Mouse (Mus musculus) cortical plate, adult 2 months (tissue): ENCODE data around the gene Vps41. TPM values are rescaled to one million over a fixed set of nuclear protein-coding genes. Genes with fewer than 3 reads are reported as not detected.

Source experiments
- H3K27ac ChIP-seq: fragments of 200-500 bp; 2 replicates; pipeline ENCODE4 v1.5.1; 2012; ENCODE audit warnings: low read length, control low read depth, inconsistent platforms; ENCODE audit not compliant: insufficient read depth
- H3K4me1 ChIP-seq: fragments of 200-500 bp; 2 replicates; pipeline ENCODE4 v1.6.1; 2011; ENCODE audit warnings: low read length; ENCODE audit not compliant: control insufficient read depth, insufficient read depth
- H3K4me3 ChIP-seq: fragments of 200-500 bp; 2 replicates; pipeline ENCODE4 v1.5.1; 2011; ENCODE audit warnings: mild to moderate bottlenecking, low read length, control low read depth; ENCODE audit not compliant: insufficient read depth
- CTCF ChIP-seq: fragments of 200-500 bp; IDR thresholded peaks from 2 replicates; pipeline ENCODE4 v1.5.1; 2011; ENCODE audit warnings: mild to moderate bottlenecking, control low read depth, low read length; ENCODE audit not compliant: insufficient read depth; ENCODE audit errors: extremely low read depth
- POLR2A ChIP-seq: fragments of 200-500 bp; IDR thresholded peaks from 2 replicates; pipeline ENCODE4 v1.6.1; 2011; ENCODE audit warnings: mild to moderate bottlenecking, low read length, control low read depth; ENCODE audit not compliant: insufficient read depth; ENCODE audit errors: extremely low read depth
- polyA plus RNA-seq: library from polyadenylated mRNA; depleted of rRNA; stranded (reverse); fragments of >200 nt; gene quantifications from 2 replicates; pipeline ENCODE4 v1.2.3, GENCODE M21; 2012

Vps41 gene
- polyA plus RNA-seq, 1 experiment = 118 TPM

DNA sequence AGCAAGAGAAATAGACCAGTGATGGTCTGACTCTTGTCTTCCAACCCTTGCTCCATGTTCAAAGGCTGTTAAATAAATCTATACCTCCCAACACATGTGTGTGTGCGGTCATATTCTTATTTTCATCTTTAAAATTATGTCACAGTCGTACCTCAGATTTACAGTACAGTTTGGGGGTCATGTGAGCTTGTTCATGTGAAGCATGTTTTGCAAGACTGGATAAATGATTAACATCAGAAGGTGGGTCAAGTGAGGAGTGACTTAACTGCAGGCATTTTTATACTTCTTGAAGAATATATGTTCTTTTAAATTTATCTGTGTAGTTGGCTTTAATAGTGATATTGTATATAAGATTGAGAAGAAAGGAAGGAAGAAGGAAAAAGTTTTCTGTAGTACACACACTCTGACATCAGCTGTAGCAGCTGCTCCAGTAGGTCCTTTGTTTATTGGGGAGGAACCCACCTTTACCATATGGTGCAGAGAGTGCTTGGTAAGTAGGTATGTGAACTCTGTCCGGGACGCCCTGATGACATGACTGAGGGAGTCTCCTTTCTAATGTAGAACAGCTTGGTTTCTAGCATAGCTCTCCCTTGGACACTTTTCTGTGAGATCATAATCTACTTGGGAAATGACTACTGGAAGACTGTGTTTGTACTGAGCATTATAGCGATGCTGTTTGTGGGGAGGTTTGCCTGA lies 42.4 kb downstream of the Vps41 start:
- Histone ChIP-seq H3K4me3 (no peak overlapping the region), H3K27ac (no peak overlapping the region), H3K4me1 (no peaks in the 10 kb centered on the region)
- TF ChIP-seq POLR2A (no peak), CTCF (no peak)

- TF ChIP-seq POLR2A = no peak
- TF ChIP-seq CTCF = no peak
- no peaks in the 10 kb centered on the region; the same call in 1 of the 2 replicates for H3K4me1 ChIP-seq
- no peak overlapping the region for H3K27ac ChIP-seq
- H3K4me3 ChIP-seq = no peak overlapping the region
Measured at GRCm38 (mm10) chr13:18761452-18761851, 44.4 kb downstream of the Vps41 start.

DNA sequence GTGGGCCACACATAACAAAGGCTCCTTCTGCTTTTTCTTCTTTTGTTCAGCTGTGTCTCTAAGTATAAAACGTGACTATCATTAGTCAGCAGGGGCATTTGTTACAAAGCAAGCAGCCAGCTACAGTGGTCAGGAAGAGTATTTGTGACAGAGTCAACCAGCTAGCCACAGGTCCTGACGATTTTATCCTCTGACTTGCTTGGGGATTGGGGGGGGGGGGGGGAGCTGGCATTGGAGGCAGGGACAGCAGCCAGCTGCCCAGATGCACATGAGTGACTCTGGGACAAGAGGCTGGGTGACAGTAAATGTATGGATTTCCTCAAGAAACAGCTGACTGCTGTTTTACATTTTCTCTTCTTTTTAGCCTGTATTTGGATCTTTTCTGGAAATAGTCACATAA lies 50.8 kb downstream of the Vps41 start:
- no peak overlapping the region for H3K27ac ChIP-seq
- H3K4me1 ChIP-seq = peaks cover 1% of the 10 kb centered on the region

GRCm38 (mm10) chr13:18768495-18768894 lies 51.4 kb downstream of the Vps41 start:
- Histone ChIP-seq H3K4me3 (no peak overlapping the region), H3K4me1 (peaks cover 1% of the 10 kb centered on the region), H3K27ac (no peak overlapping the region; the same call in 1 of the 2 replicates)
- TF ChIP-seq POLR2A = no peak
- no peak for TF ChIP-seq CTCF

More for the DNA sequence above, 50.8 kb downstream of the Vps41 start:
- H3K4me3 ChIP-seq = no peak overlapping the region
- no peak for TF ChIP-seq POLR2A
- TF ChIP-seq CTCF = no peak

GRCm38 (mm10) chr13:18773437-18774198 lies 56.5 kb downstream of the Vps41 start:
- TF ChIP-seq CTCF (no peak), POLR2A (no peak)
- Histone ChIP-seq H3K4me1 (no peaks in the 10 kb centered on the region; the same call in 1 of the 2 replicates), H3K4me3 (no peak overlapping the region), H3K27ac (no peak overlapping the region)

GRCm38 (mm10) chr13:18781250-18781649 lies 64.2 kb downstream of the Vps41 start:
- TF ChIP-seq CTCF = no peak
- H3K4me3 ChIP-seq = no peak overlapping the region
- no peaks in the 10 kb centered on the region; the same call in 1 of the 2 replicates for H3K4me1 ChIP-seq
- H3K27ac ChIP-seq = no peak overlapping the region

GRCm38 (mm10) chr13:18785702-18786101 lies 68.6 kb downstream of the Vps41 start:
- Histone ChIP-seq H3K27ac (no peak overlapping the region), H3K4me1 (no peaks in the 10 kb centered on the region; the same call in 1 of the 2 replicates), H3K4me3 (no peak overlapping the region)
- no peak for TF ChIP-seq POLR2A
- no peak for TF ChIP-seq CTCF

- Histone ChIP-seq H3K4me3 (no peak overlapping the region), H3K4me1 (no peaks in the 10 kb centered on the region), H3K27ac (no peak overlapping the region)
- TF ChIP-seq CTCF (no peak), POLR2A (no peak)
Measured at GRCm38 (mm10) chr13:18788040-18788439, 71.0 kb downstream of the Vps41 start.

DNA sequence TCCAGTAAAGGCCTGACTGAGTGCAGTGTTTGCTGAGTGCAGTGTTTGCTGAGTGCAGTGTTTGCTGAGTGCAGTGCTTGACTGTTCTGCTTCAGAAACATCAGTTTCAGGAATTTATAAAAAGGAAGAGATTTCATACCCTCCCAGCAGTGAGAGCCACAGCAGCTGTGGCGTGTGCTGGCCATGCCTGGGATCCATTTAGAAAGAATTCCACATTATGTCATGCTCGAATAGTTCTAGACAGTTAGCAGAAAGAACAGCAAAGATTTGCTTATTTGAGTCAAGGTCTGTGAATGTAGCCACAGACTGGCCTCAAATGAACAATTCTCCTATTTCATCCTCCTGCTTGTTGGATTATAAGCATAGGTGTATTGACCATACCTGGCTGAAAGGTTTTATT lies 71.6 kb downstream of the Vps41 start:
- no peak overlapping the region for H3K27ac ChIP-seq
- TF ChIP-seq CTCF = no peak
- no peak overlapping the region for H3K4me3 ChIP-seq
- H3K4me1 ChIP-seq = no peaks in the 10 kb centered on the region

DNA sequence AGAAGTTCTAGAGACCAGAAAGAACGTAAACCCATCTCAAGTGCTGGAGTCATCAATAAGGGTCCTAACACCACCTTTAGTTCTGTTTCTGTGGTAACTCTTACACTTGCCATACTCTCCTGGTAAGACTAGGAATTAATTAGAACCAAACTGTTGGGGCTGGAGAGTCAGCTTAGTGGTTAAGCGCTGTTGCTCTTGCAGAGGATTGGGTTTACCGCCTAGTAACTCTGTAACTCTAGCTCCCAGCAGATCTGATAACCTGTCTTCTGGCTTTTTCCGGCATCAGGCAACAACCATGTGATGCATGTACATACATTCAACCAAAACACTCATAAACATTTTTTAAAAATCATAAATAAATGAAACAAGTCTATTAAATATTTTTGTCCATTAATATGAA lies 72.6 kb downstream of the Vps41 start:
- Histone ChIP-seq H3K27ac (no peak overlapping the region), H3K4me1 (no peaks in the 10 kb centered on the region), H3K4me3 (no peak overlapping the region)
- no peak for TF ChIP-seq CTCF
- no peak for TF ChIP-seq POLR2A
